Mouse (Mus musculus): ENCODE measurements at regions not wholly inside any gene's neighbourhood (a gene's known extent, or its start where the extent isn't known, plus 50 kb on each side); places are given as distances from the start of the nearest gene placed in this dataset.

- TF ChIP-seq CTCF (IDR thresholded peaks at IDR 0.05; ENCODE audit: low read depth, low read length) (no peak), POLR2A (IDR thresholded peaks at IDR 0.05; ENCODE audit: borderline replicate concordance, low read depth, low read length) (no peak)
Observed at GRCm38 (mm10) chr13:111995716-111996115, 186.9 kb upstream of the Map3k1 start.
